Mouse (Mus musculus): ENCODE measurements around the gene Maf.

The Maf gene

GRCm38 (mm10) chr8:115706411-115706860, 1.2 kb downstream of the Maf start:
- no peak for DNase-seq (ENCODE audit: low read depth, low spot score)

- peak; percentile 73 for DNase-seq (ENCODE audit: low read depth, low spot score)
Measured at GRCm38 (mm10) chr8:115705591-115706110, 1.9 kb downstream of the Maf start.

GRCm38 (mm10) chr8:115703056-115703455, 4.5 kb downstream of the Maf start:
- DNase-seq (ENCODE audit: low read depth, low spot score) = no peak

- DNase-seq (ENCODE audit: low read depth, low spot score) = no peak
Measured at GRCm38 (mm10) chr8:115701001-115701400, 6.6 kb downstream of the Maf start.

- no peak for DNase-seq (ENCODE audit: low read depth, low spot score)
Measured at GRCm38 (mm10) chr8:115699151-115699550, 8.4 kb downstream of the Maf start.

- DNase-seq (ENCODE audit: low read depth, low spot score) = no peak
Measured at GRCm38 (mm10) chr8:115697410-115697809, 10.2 kb downstream of the Maf start.

- no peak for DNase-seq (ENCODE audit: low read depth, low spot score)
Measured at GRCm38 (mm10) chr8:115696661-115697060, 10.9 kb downstream of the Maf start.

- no peak for DNase-seq (ENCODE audit: low read depth, low spot score)
Measured at GRCm38 (mm10) chr8:115687349-115687748, 20.2 kb downstream of the Maf start.

GRCm38 (mm10) chr8:115683309-115683708, 24.3 kb downstream of the Maf start:
- no peak for DNase-seq (ENCODE audit: low read depth, low spot score)

- no peak for DNase-seq (ENCODE audit: low read depth, low spot score)
Measured at GRCm38 (mm10) chr8:115679539-115679938, 28.1 kb downstream of the Maf start.

- DNase-seq (ENCODE audit: low read depth, low spot score) = no peak
Measured at GRCm38 (mm10) chr8:115664866-115665265, 42.7 kb downstream of the Maf start.

GRCm38 (mm10) chr8:115650110-115650521, 57.5 kb downstream of the Maf start:
- no peak for DNase-seq (ENCODE audit: low read depth, low spot score)

- DNase-seq (ENCODE audit: low read depth, low spot score) = no peak
Measured at GRCm38 (mm10) chr8:115645139-115645538, 62.5 kb downstream of the Maf start.

GRCm38 (mm10) chr8:115641936-115642335, 65.7 kb downstream of the Maf start:
- DNase-seq (ENCODE audit: low read depth, low spot score) = no peak

GRCm38 (mm10) chr8:115639951-115640350, 67.6 kb downstream of the Maf start:
- DNase-seq (ENCODE audit: low read depth, low spot score) = no peak

- no peak for DNase-seq (ENCODE audit: low read depth, low spot score)
Measured at GRCm38 (mm10) chr8:115636751-115637150, 70.8 kb downstream of the Maf start.

Data from CD4-positive helper T cell, adult 2 months (primary cell).